Mouse (Mus musculus) myocyte (in vitro differentiated cells): ENCODE results near the gene Tnfaip1. TPM values are rescaled to one million over a fixed set of nuclear protein-coding genes. Genes with fewer than 3 reads are reported as not detected.

Experiments used
- H3K27me3 ChIP-seq: one replicate; pipeline ENCODE4 v1.6.1; 2011; ENCODE audit not compliant: control insufficient read depth, insufficient read depth, insufficient read length
- H3K36me3 ChIP-seq: one replicate; pipeline ENCODE4 v1.6.1; 2011; ENCODE audit not compliant: control insufficient read depth, insufficient read depth
- H3K4me2 ChIP-seq: one replicate; pipeline ENCODE4 v1.6.1; 2011; ENCODE audit warnings: low read depth, control low read depth
- H3K4me3 ChIP-seq: one replicate; pipeline ENCODE4 v1.5.1; 2011; ENCODE audit warnings: mild to moderate bottlenecking, control low read depth, moderate library complexity
- H3K79me2 ChIP-seq: one replicate; pipeline ENCODE4 v1.6.1; 2011; ENCODE audit not compliant: control insufficient read depth, insufficient read depth
- H3ac ChIP-seq: one replicate; pipeline ENCODE4 v1.6.1; 2011; ENCODE audit not compliant: control insufficient read depth, insufficient read length
- CEBPB ChIP-seq: IDR thresholded peaks from 2 replicates; pipeline ENCODE4 v1.6.1; 2011; ENCODE audit warnings: mild to moderate bottlenecking, moderate library complexity; ENCODE audit not compliant: poor library complexity, insufficient read depth, severe bottlenecking
- E2F4 ChIP-seq: IDR thresholded peaks from one replicate; pipeline ENCODE4 v1.6.1; 2011; ENCODE audit warnings: mild to moderate bottlenecking, control low read depth, moderate library complexity; ENCODE audit not compliant: insufficient read depth
- MAX ChIP-seq: IDR thresholded peaks from one replicate; pipeline ENCODE4 v1.6.1; 2011; ENCODE audit warnings: low read depth, mild to moderate bottlenecking, control low read depth
- MYOD1 ChIP-seq, 3 experiments: IDR thresholded peaks; one replicate each; pipeline ENCODE4 v1.6.1; 2011; ENCODE audit warnings: control low read depth in 2 of 3, low read depth in 2 of 3, mild to moderate bottlenecking in 2 of 3, moderate library complexity in 1 of 3; ENCODE audit not compliant: insufficient read length in 2 of 3, control insufficient read depth in 1 of 3
- MYOG ChIP-seq, 3 experiments: IDR thresholded peaks; one replicate each; pipeline ENCODE4 v1.6.1; 2011; ENCODE audit warnings: control low read depth in 2 of 3, low read depth in 2 of 3, mild to moderate bottlenecking in 2 of 3; ENCODE audit not compliant: insufficient read length in 2 of 3, control insufficient read depth in 1 of 3, insufficient read depth in 1 of 3
- POLR2A ChIP-seq: IDR thresholded peaks from one replicate; pipeline ENCODE4 v1.6.1; 2011; ENCODE audit warnings: low read depth, mild to moderate bottlenecking, control low read depth, moderate library complexity; ENCODE audit not compliant: insufficient read length
- POLR2AphosphoS2 ChIP-seq: IDR thresholded peaks from one replicate; pipeline ENCODE4 v1.6.1; 2011; ENCODE audit warnings: low read depth, control low read depth; ENCODE audit not compliant: insufficient read length
- REST ChIP-seq: IDR thresholded peaks from one replicate; pipeline ENCODE4 v1.6.1; 2011; ENCODE audit warnings: mild to moderate bottlenecking, control low read depth, moderate library complexity; ENCODE audit not compliant: insufficient read depth, insufficient read length
- SRF ChIP-seq: IDR thresholded peaks from one replicate; pipeline ENCODE4 v1.6.1; 2011; ENCODE audit warnings: low read depth; ENCODE audit not compliant: control insufficient read depth, insufficient read length
- TCF12 ChIP-seq: IDR thresholded peaks from one replicate; pipeline ENCODE4 v1.6.1; 2011; ENCODE audit warnings: mild to moderate bottlenecking, control low read depth; ENCODE audit not compliant: poor library complexity, insufficient read depth, severe bottlenecking
- TCF3 ChIP-seq: IDR thresholded peaks from one replicate; pipeline ENCODE4 v1.6.1; 2011; ENCODE audit warnings: low read depth, control low read depth; ENCODE audit not compliant: insufficient read length
- USF1 ChIP-seq: IDR thresholded peaks from one replicate; pipeline ENCODE4 v1.6.1; 2011; ENCODE audit warnings: low read depth, mild to moderate bottlenecking, control low read depth, moderate library complexity
- polyA plus RNA-seq: library from polyadenylated mRNA; unstranded; fragments of >200 nt; fragmentation: generic; extraction: Trizol; gene quantifications from one replicate; pipeline ENCODE4 v1.2.1, GENCODE M21; 2012; ENCODE audit warnings: missing spikeins

The Tnfaip1 gene
- polyA plus RNA-seq, 1 experiment, result 59.3 TPM

- Histone ChIP-seq H3K4me3 (no peak overlapping the region), H3ac (no peak overlapping the region), H3K4me2 (no peak overlapping the region), H3K36me3 (peaks cover 36% of the 10 kb centered on the region), H3K79me2 (peaks cover 72% of the 10 kb centered on the region), H3K27me3 (no peaks in the 10 kb centered on the region)
- TF ChIP-seq MAX (no peak), MYOG (IDR thresholded peaks at IDR 0.05; ENCODE audit: control insufficient read depth in 1 of 3, insufficient read depth in 1 of 3, insufficient read length in 2 of 3, low read depth in 2 of 3) (no peak), TCF3 (no peak), TCF12 (no peak), POLR2A (no peak), SRF (no peak), E2F4 (no peak), USF1 (no peak), CEBPB (no peak), REST (no peak), POLR2AphosphoS2 (no peak), MYOD1 (IDR thresholded peaks at IDR 0.05; ENCODE audit: control insufficient read depth in 1 of 3, insufficient read length in 2 of 3, low read depth in 2 of 3) (no peak)
Observed at GRCm38 (mm10) chr11:78545181-78545580, 9.0 kb upstream of the Tnfaip1 start.

- no peak overlapping the region for H3K4me2 ChIP-seq
- TF ChIP-seq POLR2A, result no peak
- no peak for TF ChIP-seq E2F4
- no peak for TF ChIP-seq TCF3
- TF ChIP-seq POLR2AphosphoS2, result peak; percentile 48
- no peak for TF ChIP-seq REST
- no peak for TF ChIP-seq MYOG (IDR thresholded peaks at IDR 0.05; ENCODE audit: control insufficient read depth in 1 of 3, insufficient read depth in 1 of 3, insufficient read length in 2 of 3, low read depth in 2 of 3)
- peaks cover 42% of the 10 kb centered on the region for H3K36me3 ChIP-seq
- no peak overlapping the region for H3K4me3 ChIP-seq
- no peak overlapping the region for H3ac ChIP-seq
- H3K27me3 ChIP-seq, result no peaks in the 10 kb centered on the region
- peaks cover 68% of the 10 kb centered on the region for H3K79me2 ChIP-seq
Observed at GRCm38 (mm10) chr11:78544449-78545111, 8.4 kb upstream of the Tnfaip1 start.

GRCm38 (mm10) chr11:78540358-78540757 lies 4.2 kb upstream of the Tnfaip1 start:
- Histone ChIP-seq H3K4me3 (no peak overlapping the region), H3K27me3 (no peaks in the 10 kb centered on the region), H3K4me2 (no peak overlapping the region), H3K79me2 (peaks cover 61% of the 10 kb centered on the region), H3ac (no peak overlapping the region), H3K36me3 (peaks cover 35% of the 10 kb centered on the region)
- TF ChIP-seq SRF (no peak), POLR2AphosphoS2 (peak; percentile 55)

- peaks cover 16% of the 10 kb centered on the region for H3K36me3 ChIP-seq
- H3K4me2 ChIP-seq, result peak overlapping the region; percentile 90
- peak overlapping the region; percentile 59 for H3ac ChIP-seq
- H3K4me3 ChIP-seq, result peak overlapping the region; percentile 96
- peaks cover 73% of the 10 kb centered on the region for H3K79me2 ChIP-seq
- TF ChIP-seq E2F4 (no peak), MYOG (IDR thresholded peaks at IDR 0.05; ENCODE audit: control insufficient read depth in 1 of 3, insufficient read depth in 1 of 3, insufficient read length in 2 of 3, low read depth in 2 of 3) (no peak), REST (no peak), CEBPB (no peak), MYOD1 (IDR thresholded peaks at IDR 0.05; ENCODE audit: control insufficient read depth in 1 of 3, insufficient read length in 2 of 3, low read depth in 2 of 3) (no peak), TCF3 (no peak), USF1 (no peak), POLR2A (no peak), TCF12 (no peak), MAX (no peak), POLR2AphosphoS2 (no peak)
- no peaks in the 10 kb centered on the region for H3K27me3 ChIP-seq
Observed at GRCm38 (mm10) chr11:78536690-78537084, 555 bp upstream of the Tnfaip1 start.

- H3K79me2 ChIP-seq, result peaks cover 84% of the 10 kb centered on the region
- no peaks in the 10 kb centered on the region for H3K27me3 ChIP-seq
- peaks cover 10% of the 10 kb centered on the region for H3K36me3 ChIP-seq
- TF ChIP-seq POLR2AphosphoS2, result no peak
- TF ChIP-seq USF1, result peak; percentile 47
- no peak for TF ChIP-seq TCF3
- peak overlapping the region; percentile 96 for H3K4me3 ChIP-seq
- H3ac ChIP-seq, result peak overlapping the region; percentile 59
- peak overlapping the region; percentile 71 for H3K4me2 ChIP-seq
Observed at GRCm38 (mm10) chr11:78535376-78536079, 604 bp downstream of the Tnfaip1 start.
